Mouse (Mus musculus): Measurements from ENCODE around the gene Vmn2r37. TPM values are rescaled to one million over a fixed set of nuclear protein-coding genes. Genes with fewer than 3 reads are reported as not detected.
"Not testable (repeated sequence)": the region's sequence is repeated elsewhere in the genome, so short reads cannot be mapped to it uniquely, and the experiment has no call there.

Vmn2r37 gene
- total RNA-seq (2021) = not detected

DNA sequence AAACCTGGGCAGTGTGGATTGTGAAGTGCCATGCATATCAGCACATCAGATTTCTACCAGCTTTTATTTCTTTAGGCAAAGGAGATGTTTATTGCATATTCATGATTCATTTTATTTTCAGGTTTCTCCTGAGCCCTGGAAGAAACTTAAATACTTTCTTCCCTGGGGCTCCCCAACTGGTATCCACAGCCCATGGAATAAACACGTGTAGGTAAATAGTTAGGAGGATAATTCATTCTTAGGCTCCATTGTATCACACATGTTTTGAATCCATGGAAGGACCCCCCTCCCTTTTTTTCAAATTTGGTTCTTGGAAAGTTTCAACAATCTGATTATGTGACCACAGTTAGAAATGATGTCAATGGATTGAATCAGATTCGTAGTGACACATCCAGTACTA lies at the start of gene Vmn2r37:
TSS of gene Vmn2r37 (minus strand) at position 101 of the 400 bp plus-strand sequence.
- DNase-seq (ENCODE audit: low spot score in 2 of 2); intact Hi-C loops (cut with DNase I): not testable (repeated sequence)

Other genes with a start within 250 kb of the Vmn2r37 start
- gene Vmn2r39, start 192.9 kb downstream of the Vmn2r37 start, total RNA-seq (2021) = not detected
- not detected for gene Vmn2r38, start 125.8 kb downstream of the Vmn2r37 start, total RNA-seq (2021)

All from left cerebral cortex, postnatal 25 days (tissue).